Mouse (Mus musculus) c-Kit-positive CD71-positive TER-119-positive erythroid progenitor cells, embryonic 14.5 days (primary cell): ENCODE data around the gene Msln.
A peak's percentile ranks its signal among the peaks of the same experiment; 100 is the strongest.
"Not testable (repeated sequence)": the region's sequence is repeated elsewhere in the genome, so short reads cannot be mapped to it uniquely, and the experiment has no call there.

ENCODE experiments used
- DNase-seq: peaks from one replicate; pipeline ENCODE4 v3.0.0-alpha.2; 2013; ENCODE audit warnings: low spot score

Gene Msln

GRCm38 (mm10) chr17:25769331-25769730, 15.2 kb upstream of the Msln start:
- DNase-seq: no peak

- DNase-seq: no peak
These were observed 11.7 kb upstream of the Msln start for GRCm38 (mm10) chr17:25765886-25766285.

- DNase-seq: no peak
These were observed 8.4 kb upstream of the Msln start for GRCm38 (mm10) chr17:25762591-25762990.

GRCm38 (mm10) chr17:25761561-25761970, 7.4 kb upstream of the Msln start:
- DNase-seq: no peak

GRCm38 (mm10) chr17:25760148-25760547, 6.0 kb upstream of the Msln start:
- no peak for DNase-seq

GRCm38 (mm10) chr17:25757691-25758090, 3.5 kb upstream of the Msln start:
- no peak for DNase-seq

- no peak for DNase-seq
These were observed 2.4 kb upstream of the Msln start for GRCm38 (mm10) chr17:25756378-25757242.

GRCm38 (mm10) chr17:25755627-25756377, 1.6 kb upstream of the Msln start:
- no peak for DNase-seq

- no peak for DNase-seq
These were observed 908 bp upstream of the Msln start for GRCm38 (mm10) chr17:25755086-25755485.

GRCm38 (mm10) chr17:25751446-25751845, 2.7 kb downstream of the Msln start:
- no peak for DNase-seq

GRCm38 (mm10) chr17:25749314-25749713, 4.9 kb downstream of the Msln start:
- no peak for DNase-seq

GRCm38 (mm10) chr17:25748238-25748637, 5.9 kb downstream of the Msln start:
- no peak for DNase-seq

- DNase-seq: no peak
These were observed 9.9 kb downstream of the Msln start for GRCm38 (mm10) chr17:25744311-25744710.

- DNase-seq: no peak
These were observed 10.3 kb downstream of the Msln start for GRCm38 (mm10) chr17:25743831-25744230.

- DNase-seq: not testable (repeated sequence)
These were observed 12.7 kb downstream of the Msln start for GRCm38 (mm10) chr17:25741471-25741870.

- no peak for DNase-seq
These were observed 15.3 kb downstream of the Msln start for GRCm38 (mm10) chr17:25738861-25739260.

- DNase-seq: no peak
These were observed 18.4 kb downstream of the Msln start, which contains the start of gene Mslnl for GRCm38 (mm10) chr17:25735745-25736144. TSS of gene Mslnl (plus strand) at chr17:25736042.

- no peak for DNase-seq
These were observed 18.9 kb downstream of the Msln start for GRCm38 (mm10) chr17:25735246-25735645.

GRCm38 (mm10) chr17:25732082-25732481, 22.1 kb downstream of the Msln start:
- peak; percentile 82 for DNase-seq

GRCm38 (mm10) chr17:25728009-25728270, 26.2 kb downstream of the Msln start:
- no peak for DNase-seq

GRCm38 (mm10) chr17:25727265-25728008, 26.7 kb downstream of the Msln start, which contains the start of the genes Chtf18 and Rpusd1:
TSS of gene Chtf18 (minus strand) at chr17:25727419.
TSS of gene Rpusd1 (plus strand) at chr17:25727670.
- peak; percentile 100 for DNase-seq

- no peak for DNase-seq
These were observed 28.9 kb downstream of the Msln start for GRCm38 (mm10) chr17:25725264-25725663.
